Mouse (Mus musculus): ENCODE measurements around the gene Mapk14. TPM values are rescaled to one million over a fixed set of nuclear protein-coding genes. Genes with fewer than 3 reads are reported as not detected.

The Mapk14 gene
- total RNA-seq, 1 experiment from 2014 or later = 69.1 TPM

DNA sequence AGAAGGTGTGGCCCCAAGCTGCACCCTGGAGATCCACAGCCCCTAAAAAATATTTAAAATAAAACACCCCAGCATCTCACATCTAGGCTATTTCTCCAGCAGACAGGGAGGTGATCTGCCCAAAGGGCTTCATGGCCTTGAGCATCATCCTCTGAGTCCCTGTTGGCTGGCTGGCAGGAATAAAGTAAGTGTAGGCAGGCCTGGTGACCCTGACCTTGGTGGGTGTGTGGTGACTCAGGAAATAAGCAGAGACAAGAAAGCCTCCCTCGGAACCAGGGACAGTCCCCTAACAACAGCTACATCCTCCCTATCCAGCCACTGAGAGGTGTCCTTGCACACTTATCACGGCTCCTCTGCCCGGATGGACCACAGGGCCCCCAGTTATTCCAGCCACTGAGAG lies 89.7 kb downstream of the Mapk14 start:
- DNase-seq = peak; percentile 86

DNA sequence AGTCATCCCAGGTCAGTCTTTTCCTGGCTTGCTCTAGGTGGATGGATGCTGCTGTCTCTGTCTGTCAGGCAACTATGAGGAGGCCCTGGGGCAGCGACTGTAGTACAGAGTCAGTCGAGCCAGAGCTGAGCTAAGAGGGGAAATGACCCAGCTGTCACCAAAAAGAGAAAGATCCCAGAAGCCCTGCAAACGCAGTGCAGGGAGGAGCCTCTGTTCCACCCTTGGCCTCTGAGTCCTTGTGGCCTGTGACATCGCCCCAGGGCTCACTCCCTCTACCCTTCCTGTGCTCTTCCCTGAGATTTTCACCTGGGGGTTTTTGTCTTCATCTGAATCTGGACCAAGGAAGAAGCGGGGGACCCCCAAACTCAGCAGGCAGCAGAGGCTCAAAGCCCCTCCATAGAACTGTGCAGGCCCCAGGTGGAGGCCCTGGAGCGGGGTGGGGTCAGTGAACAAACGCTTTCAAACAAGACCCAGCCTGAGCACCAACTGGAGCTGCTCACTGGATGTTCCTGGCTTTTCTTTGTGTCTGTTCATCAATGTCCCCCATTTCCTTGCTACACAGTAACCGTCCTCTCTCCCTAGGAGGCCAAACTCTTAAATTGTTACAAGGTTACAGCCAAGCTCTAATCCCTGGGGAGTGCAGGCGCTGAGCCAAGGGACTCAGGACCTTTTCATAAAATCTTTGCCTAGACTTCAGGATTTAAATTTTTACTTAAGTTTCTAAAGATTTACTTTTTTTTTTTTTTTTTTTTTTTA lies 90.3 kb downstream of the Mapk14 start:
- peak; percentile 75 for DNase-seq

DNA sequence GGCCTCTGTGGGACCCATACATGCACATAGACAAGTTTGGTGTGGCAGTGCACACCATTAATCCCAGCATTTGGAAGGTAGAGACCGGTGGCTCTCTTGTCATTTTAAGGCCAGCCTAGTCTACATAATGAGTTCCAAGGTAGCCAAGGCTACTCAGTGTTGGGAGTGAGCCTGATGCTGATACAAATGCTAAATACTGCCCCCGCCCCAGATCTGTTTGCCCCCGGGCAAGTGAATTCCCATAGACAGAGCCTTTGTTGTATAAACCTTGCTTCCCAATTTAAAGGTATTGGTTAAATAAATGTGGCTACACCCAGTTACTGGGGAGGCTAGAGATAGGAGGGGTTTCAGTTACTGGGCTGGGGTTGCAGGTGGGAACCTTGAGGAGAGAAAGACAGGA lies 93.9 kb downstream of the Mapk14 start:
- no peak for DNase-seq

DNA sequence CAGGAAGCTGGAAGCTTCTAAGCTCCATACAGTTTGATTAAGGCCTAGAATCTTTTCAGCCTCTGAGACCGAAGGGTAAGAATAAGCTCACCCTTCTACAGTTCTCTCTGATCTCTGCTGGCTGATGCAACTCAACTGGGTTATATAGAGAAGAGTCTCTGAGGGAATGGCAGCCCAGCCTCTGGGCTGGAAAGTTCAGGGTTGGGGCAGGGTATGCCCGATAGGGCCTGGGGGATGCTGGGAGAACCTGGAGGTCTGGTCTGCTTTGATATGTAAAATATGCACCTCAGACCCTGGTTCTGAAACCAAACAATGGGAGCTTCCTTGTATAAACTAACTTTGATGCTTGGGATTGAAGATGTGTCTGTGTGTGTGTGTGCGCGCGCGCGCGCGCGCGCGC lies 96.4 kb downstream of the Mapk14 start:
- no peak for DNase-seq

DNA sequence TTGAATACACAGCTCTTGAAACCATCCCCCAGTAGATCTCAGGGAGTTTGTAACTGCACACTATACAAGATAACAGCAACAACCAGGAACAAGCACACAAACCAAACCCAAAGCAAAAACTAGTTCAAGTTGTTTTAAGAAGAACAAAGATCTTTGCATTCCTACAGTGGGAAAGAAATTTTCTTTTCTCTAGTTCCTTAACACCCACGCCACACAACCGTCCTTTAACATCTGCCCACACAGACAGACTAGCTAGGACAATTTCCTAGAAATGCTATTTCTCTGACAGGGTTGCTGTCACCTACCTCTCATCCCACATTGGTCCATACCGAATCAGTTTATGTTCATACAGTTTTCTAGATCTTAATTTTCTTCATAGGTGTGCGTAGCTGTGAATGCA lies 105.9 kb downstream of the Mapk14 start:
- no peak for DNase-seq

Other genes with a start within 250 kb of the Mapk14 start
- gene Fkbp5, start 173.8 kb upstream of the Mapk14 start, total RNA-seq (2021) = 73.0 and 118 TPM in 2 replicates
- gene Armc12, start 160.5 kb upstream of the Mapk14 start, total RNA-seq (2021) = not detected in 2 replicates
- gene Clpsl2, start 141.9 kb upstream of the Mapk14 start, total RNA-seq (2021) = not detected in 2 replicates
- not detected in 2 replicates for gene Clps, start 130.6 kb upstream of the Mapk14 start, total RNA-seq (2021)
- 1.7 and 3.3 TPM in 2 replicates for gene Lhfpl5, start 115.7 kb upstream of the Mapk14 start, total RNA-seq (2021)
- 57.1 and 69.7 TPM in 2 replicates for gene Srpk1, start 68.6 kb upstream of the Mapk14 start, total RNA-seq (2021)
- 1.3 and 2.9 TPM in 2 replicates for gene Slc26a8, start 1.1 kb upstream of the Mapk14 start, total RNA-seq (2021)
- gene AC170998.1, start 34.8 kb downstream of the Mapk14 start, total RNA-seq (2021) = 1.2 and 2.0 TPM in 2 replicates
- gene Mapk13, start 78.0 kb downstream of the Mapk14 start, total RNA-seq (2021) = 48.0 and 62.9 TPM in 2 replicates
- gene Brpf3, start 109.8 kb downstream of the Mapk14 start, total RNA-seq (2021) = 62.6 and 64.5 TPM in 2 replicates
- gene Pnpla1, start 167.1 kb downstream of the Mapk14 start, total RNA-seq (2021) = 0.15 TPM in 1 of 2 replicates, not detected in the other
- not detected in 2 replicates for gene 4930539E08Rik, start 224.0 kb downstream of the Mapk14 start, total RNA-seq (2021)